Mouse (Mus musculus) limb, embryonic 13.5 days (tissue): ENCODE results near the gene Olfr167. TPM values are rescaled to one million over a fixed set of nuclear protein-coding genes. Genes with fewer than 3 reads are reported as not detected.
"Not testable (repeated sequence)": the region's sequence is repeated elsewhere in the genome, so short reads cannot be mapped to it uniquely, and the experiment has no call there.

Experiments used
- ATAC-seq: fragments of 200-750 bp; cut with Nextera tagmentation; 2 replicates; pipeline ENCODE4 v1.8.0; 2017; ENCODE audit warnings: low read depth, moderate number of reproducible peaks, moderate TSS enrichment; ENCODE audit not compliant: low FRiP score
- H3K27ac ChIP-seq: fragments of 300-500 bp; sonication (generic); 2 replicates; pipeline ENCODE4 v1.5.1; 2015; ENCODE audit warnings: inconsistent platforms, mild to moderate bottlenecking, moderate library complexity
- H3K27me3 ChIP-seq: fragments of 300-500 bp; sonication (generic); 2 replicates; pipeline ENCODE4 v1.6.1; 2015; ENCODE audit warnings: mild to moderate bottlenecking, inconsistent platforms
- H3K36me3 ChIP-seq: fragments of 300-500 bp; sonication (generic); 2 replicates; pipeline ENCODE4 v1.6.1; 2015; ENCODE audit warnings: inconsistent platforms, mild to moderate bottlenecking, moderate library complexity
- H3K4me1 ChIP-seq: fragments of 300-500 bp; sonication (generic); 2 replicates; pipeline ENCODE4 v1.6.1; 2015; ENCODE audit warnings: inconsistent platforms
- H3K4me2 ChIP-seq: fragments of 300-500 bp; sonication (generic); replicated peaks from 2 replicates; pipeline ENCODE4 v1.6.1; 2015; ENCODE audit warnings: inconsistent platforms, mild to moderate bottlenecking, moderate library complexity
- H3K4me3 ChIP-seq: fragments of 300-500 bp; sonication (generic); 2 replicates; pipeline ENCODE4 v1.5.1; 2015; ENCODE audit warnings: moderate library complexity, mild to moderate bottlenecking, inconsistent platforms
- H3K9ac ChIP-seq: fragments of 300-500 bp; sonication (generic); 2 replicates; pipeline ENCODE4 v1.6.1; 2015; ENCODE audit warnings: mild to moderate bottlenecking, inconsistent platforms
- H3K9me3 ChIP-seq: fragments of 300-500 bp; sonication (generic); 2 replicates; pipeline ENCODE4 v1.6.1; 2016; ENCODE audit warnings: inconsistent platforms
- WGBS: fragments of 180-500 bp; shearing (Covaris S2); methylation state at CpG from one replicate; pipeline ENCODE4 v1.1.7; 2015; 5-methylcytosine and 5-hydroxymethylcytosine counted together
- polyA plus RNA-seq: library from polyadenylated mRNA; unstranded; fragments of >200 nt; fragmentation: Nextera tagmentation; extraction: Ambion mirVana; gene quantifications from 2 replicates; pipeline ENCODE4 v1.2.1, GENCODE M21; 2015

The Olfr167 gene
- not detected in 2 replicates for polyA plus RNA-seq

DNA sequence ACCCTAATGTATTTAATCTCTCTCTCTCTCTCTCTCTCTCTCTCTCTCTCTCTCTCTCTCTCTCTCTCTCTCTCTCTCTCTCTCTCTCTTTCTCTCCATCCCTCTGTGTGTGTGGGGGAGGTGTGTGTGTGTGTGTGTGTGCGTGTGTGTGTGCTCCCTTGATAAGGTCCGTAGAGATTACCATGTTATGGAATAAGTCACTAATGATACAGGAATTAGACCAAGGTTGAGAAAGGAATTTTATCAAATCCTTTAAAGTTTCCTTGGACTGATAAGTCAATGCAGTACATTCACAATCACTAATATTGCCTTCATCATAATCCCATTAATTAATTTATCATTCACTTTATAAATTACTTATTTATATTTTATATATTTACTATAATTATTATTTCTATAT lies at the start of gene Olfr167:
Gene Olfr167, minus strand, starts transcription at position 101 of the 400 bp plus-strand sequence.
- ATAC-seq: no peak
- H3K36me3 ChIP-seq: no peaks in the 10 kb centered on the region
- no peak within 1 kb of the TSS for H3K9ac ChIP-seq
- no peaks in the 10 kb centered on the region for H3K27me3 ChIP-seq
- no peaks in the 10 kb centered on the region for H3K4me1 ChIP-seq
- WGBS: 86% methylated on average over 2 of the region's 2 CpGs
- H3K4me3 ChIP-seq: no peak within 1 kb of the TSS
- H3K27ac ChIP-seq: no peak within 1 kb of the TSS
- no peaks in the 10 kb centered on the region for H3K9me3 ChIP-seq
- H3K4me2 ChIP-seq: no peak within 1 kb of the TSS

DNA sequence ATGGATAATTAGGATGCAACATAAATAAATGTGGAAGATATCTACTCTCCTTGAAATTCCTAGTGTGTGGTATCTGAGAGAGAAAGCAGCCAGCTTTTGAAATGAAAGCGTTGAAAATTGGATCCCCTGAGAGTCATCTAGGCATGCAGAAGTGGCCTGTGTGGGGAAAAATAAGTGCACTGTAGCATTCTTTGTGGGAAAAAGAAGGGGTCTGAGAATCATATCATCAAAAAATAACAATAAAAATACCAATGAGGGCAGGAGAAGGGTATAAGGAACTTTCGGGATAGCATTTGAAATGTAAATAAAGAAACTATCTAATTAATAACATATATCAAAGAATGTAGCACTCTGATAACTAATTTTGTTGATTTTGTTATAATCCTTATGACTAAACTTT lies 49.6 kb upstream of the Olfr167 start, which contains the start of gene Olfr169:
Gene Olfr169, minus strand, starts transcription at position 101 of the 400 bp plus-strand sequence.
- 91% methylated on average over 2 of the region's 2 CpGs for WGBS

DNA sequence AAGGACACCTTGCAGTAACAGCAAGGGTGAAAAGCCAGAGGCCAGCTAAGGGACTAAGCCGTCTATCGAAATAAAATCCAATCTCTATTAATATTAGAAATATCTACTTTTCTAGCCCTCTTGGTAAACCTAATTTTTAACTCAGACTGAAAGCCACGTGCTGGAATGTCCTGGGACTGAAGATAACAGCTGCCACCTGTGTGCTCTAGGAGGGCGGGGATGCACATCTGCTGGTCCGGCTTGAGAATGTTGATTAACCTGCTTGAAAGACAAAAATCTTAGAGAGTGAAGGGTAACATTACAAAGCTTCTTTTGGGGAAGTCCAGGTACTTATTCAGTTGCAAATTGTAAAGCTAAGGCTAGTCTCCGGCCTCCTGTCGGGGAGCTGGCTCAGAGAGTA lies 31.4 kb upstream of the Olfr167 start:
- not testable (repeated sequence) for H3K36me3 ChIP-seq, H3K27me3 ChIP-seq, H3K4me2 ChIP-seq, H3K9ac ChIP-seq, H3K27ac ChIP-seq, H3K4me1 ChIP-seq, ATAC-seq, H3K4me3 ChIP-seq, H3K9me3 ChIP-seq
- 84% methylated on average over 7 of the region's 7 CpGs for WGBS

More for the DNA sequence above, 49.6 kb upstream of the Olfr167 start, which contains the start of gene Olfr169:
- not testable (repeated sequence) for H3K9ac ChIP-seq, H3K4me2 ChIP-seq, H3K27me3 ChIP-seq, H3K4me3 ChIP-seq, ATAC-seq, H3K4me1 ChIP-seq, H3K27ac ChIP-seq, H3K36me3 ChIP-seq, H3K9me3 ChIP-seq

DNA sequence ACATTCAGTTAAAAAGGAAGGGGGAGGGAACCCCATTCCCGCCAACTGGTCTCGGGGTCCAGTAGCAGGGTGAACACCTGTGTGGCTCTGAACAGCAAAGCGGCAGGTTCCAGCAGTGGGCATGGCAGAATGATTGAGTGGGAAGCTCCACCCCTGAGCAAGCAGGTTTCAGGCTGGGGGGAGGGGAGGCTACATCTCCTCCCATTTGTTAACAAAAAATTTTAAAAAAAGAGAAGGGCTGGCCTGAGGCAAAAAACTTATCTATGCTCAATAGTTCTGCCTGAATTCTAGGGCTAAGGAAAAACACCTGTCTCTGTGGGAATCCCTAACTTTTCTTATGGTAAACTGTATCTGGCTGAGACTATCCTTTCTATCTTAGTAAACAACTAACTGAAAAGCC lies 30.2 kb upstream of the Olfr167 start:
- 88% methylated on average over 3 of the region's 3 CpGs for WGBS
- not testable (repeated sequence) for H3K27ac ChIP-seq, H3K4me1 ChIP-seq, H3K36me3 ChIP-seq, ATAC-seq, H3K4me3 ChIP-seq, H3K9me3 ChIP-seq, H3K27me3 ChIP-seq, H3K4me2 ChIP-seq, H3K9ac ChIP-seq

DNA sequence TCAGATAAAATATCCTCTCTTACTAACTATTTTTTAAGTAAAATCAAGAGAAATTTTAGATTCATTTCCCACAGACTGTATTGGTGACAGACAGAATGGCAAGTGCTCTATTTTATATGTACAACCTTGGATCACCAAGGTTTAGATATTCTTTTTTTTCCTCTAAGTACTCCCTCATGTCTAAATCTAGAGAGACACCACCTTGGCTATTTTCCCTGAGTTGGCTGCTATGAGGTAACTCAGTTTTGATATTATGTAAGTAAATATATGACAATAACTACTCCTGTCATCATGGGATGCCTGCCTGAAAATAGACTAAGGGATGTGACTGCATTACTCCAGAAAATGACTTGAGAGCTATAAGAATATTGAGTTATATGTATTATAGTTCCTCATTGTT lies 13.4 kb upstream of the Olfr167 start, which contains the start of gene Olfr168:
Gene Olfr168, minus strand, starts transcription at position 101 of the 400 bp plus-strand sequence.
- Histone ChIP-seq H3K36me3 (no peaks in the 10 kb centered on the region), H3K4me2 (no peak within 1 kb of the TSS), H3K4me1 (no peaks in the 10 kb centered on the region), H3K27me3 (no peaks in the 10 kb centered on the region), H3K27ac (no peak within 1 kb of the TSS), H3K4me3 (no peak within 1 kb of the TSS), H3K9me3 (0 out of 2 replicates have a peak, but pooled peaks cover 3% of the 10 kb centered on the region), H3K9ac (no peak within 1 kb of the TSS)
- no peak for ATAC-seq

DNA sequence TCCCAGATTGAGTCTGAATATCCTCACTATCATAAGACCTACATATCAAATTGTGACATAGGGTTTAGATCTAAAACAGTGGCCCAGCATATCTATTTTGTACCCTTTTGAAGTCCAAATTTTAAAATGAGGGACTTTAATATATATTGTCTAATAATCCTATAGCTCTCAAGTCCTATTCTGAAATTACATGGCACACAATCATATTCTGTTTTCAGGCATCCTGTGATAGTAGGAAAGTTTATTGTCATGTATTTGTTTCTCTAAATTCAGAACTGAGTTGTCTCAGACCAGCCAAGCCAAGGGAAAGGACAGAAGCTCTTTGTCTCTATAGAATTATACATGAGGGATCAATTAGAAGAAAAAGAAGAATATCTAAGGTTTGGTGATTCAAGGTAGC lies 38.7 kb downstream of the Olfr167 start, which contains the start of gene Olfr166:
Gene Olfr166, plus strand, starts transcription at position 301 of the 400 bp plus-strand sequence.
- ATAC-seq: no peak

DNA sequence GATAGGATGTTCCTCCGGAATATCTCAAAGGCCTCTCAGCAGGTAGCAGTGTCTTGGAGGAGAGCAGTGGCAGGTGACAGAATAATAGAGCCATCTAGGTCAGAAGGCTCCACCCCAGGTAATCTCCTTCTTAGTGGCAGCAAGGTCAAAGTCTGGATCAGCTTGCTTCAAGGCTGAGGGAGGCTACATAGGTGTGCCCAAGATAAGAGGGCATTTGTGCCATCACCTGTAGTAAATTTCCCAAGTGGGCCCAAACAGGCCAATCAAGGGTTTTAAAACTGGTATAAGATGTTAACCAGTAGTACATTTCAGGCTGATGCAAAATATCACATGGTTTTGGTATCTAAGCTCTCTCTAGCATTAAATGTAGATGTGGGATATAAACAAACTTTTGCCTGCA lies 57.7 kb downstream of the Olfr167 start:
- Histone ChIP-seq H3K9ac (no peak overlapping the region), H3K4me3 (no peak overlapping the region), H3K27me3 (no peaks in the 10 kb centered on the region), H3K4me1 (no peaks in the 10 kb centered on the region), H3K9me3 (0 out of 2 replicates have a peak, but pooled peaks cover 2% of the 10 kb centered on the region), H3K27ac (no peak overlapping the region), H3K4me2 (no peak overlapping the region), H3K36me3 (no peaks in the 10 kb centered on the region)
- 86% methylated on average over 1 of the region's 1 CpGs for WGBS
- ATAC-seq: no peak

More for the DNA sequence above, 38.7 kb downstream of the Olfr167 start, which contains the start of gene Olfr166:
- Histone ChIP-seq H3K36me3 (no peaks in the 10 kb centered on the region), H3K9ac (no peak within 1 kb of the TSS), H3K4me1 (no peaks in the 10 kb centered on the region), H3K4me3 (no peak within 1 kb of the TSS), H3K4me2 (no peak within 1 kb of the TSS), H3K9me3 (0 out of 2 replicates have a peak, but pooled peaks cover 4% of the 10 kb centered on the region), H3K27ac (no peak within 1 kb of the TSS), H3K27me3 (no peaks in the 10 kb centered on the region)

Other genes starting within 250 kb of the Olfr167 start
- gene Olfr164, start 208.2 kb downstream of the Olfr167 start, polyA plus RNA-seq: not detected in 2 replicates
- not detected in 2 replicates for gene Olfr165, start 99.1 kb downstream of the Olfr167 start, polyA plus RNA-seq
- not detected in 2 replicates for gene Olfr166, start 38.6 kb downstream of the Olfr167 start, polyA plus RNA-seq
- not detected in 2 replicates for gene Olfr168, start 13.3 kb upstream of the Olfr167 start, polyA plus RNA-seq
- not detected in 2 replicates for gene Olfr169, start 49.5 kb upstream of the Olfr167 start, polyA plus RNA-seq
- gene Olfr170, start 89.6 kb upstream of the Olfr167 start, polyA plus RNA-seq: not detected in 2 replicates
- gene Olfr171, start 107.7 kb upstream of the Olfr167 start, polyA plus RNA-seq: not detected in 2 replicates
- 0.05 TPM in 2 replicates for gene Lamp3, start 184.1 kb upstream of the Olfr167 start, polyA plus RNA-seq
- gene B3gnt5, start 237.9 kb upstream of the Olfr167 start, polyA plus RNA-seq: 32.2 and 35.6 TPM in 2 replicates